Mouse (Mus musculus) ovary, adult 2 months (tissue): Measurements from ENCODE around the gene Hdc. TPM values are rescaled to one million over a fixed set of nuclear protein-coding genes. Genes with fewer than 3 reads are reported as not detected.

ENCODE experiments used
- polyA plus RNA-seq: library from polyadenylated mRNA; depleted of rRNA; stranded (reverse); fragments of >200 nt; gene quantifications from 2 replicates; pipeline ENCODE4 v1.2.3, GENCODE M21; 2012; rRNA removed

Gene Hdc
- 121 and 148 TPM in 2 replicates for polyA plus RNA-seq

DNA sequence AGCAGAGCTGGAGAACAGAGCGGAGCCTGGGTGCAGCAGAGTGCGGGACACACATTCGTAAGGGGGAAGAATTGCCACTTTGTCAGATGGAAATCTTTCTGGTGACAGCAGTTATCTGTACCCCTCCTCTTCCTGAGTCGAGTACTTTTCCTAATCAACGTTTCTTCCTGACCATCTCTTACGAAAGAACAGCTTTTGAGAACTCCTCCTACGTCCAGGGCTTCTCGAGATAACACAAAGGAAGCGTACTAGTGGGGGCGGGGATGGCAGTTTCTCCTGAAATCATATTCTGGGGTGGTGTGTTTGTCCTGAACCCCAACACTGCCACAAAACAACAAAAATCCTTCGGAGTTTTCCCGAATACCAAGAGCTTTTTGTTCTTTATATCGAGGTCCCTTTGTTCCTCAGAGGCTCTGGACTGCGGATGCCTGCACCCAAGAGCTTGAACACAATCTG, at the start of gene Hdc:
Gene Hdc, minus strand, starts transcription at position 51 of the 456 bp plus-strand sequence.

DNA sequence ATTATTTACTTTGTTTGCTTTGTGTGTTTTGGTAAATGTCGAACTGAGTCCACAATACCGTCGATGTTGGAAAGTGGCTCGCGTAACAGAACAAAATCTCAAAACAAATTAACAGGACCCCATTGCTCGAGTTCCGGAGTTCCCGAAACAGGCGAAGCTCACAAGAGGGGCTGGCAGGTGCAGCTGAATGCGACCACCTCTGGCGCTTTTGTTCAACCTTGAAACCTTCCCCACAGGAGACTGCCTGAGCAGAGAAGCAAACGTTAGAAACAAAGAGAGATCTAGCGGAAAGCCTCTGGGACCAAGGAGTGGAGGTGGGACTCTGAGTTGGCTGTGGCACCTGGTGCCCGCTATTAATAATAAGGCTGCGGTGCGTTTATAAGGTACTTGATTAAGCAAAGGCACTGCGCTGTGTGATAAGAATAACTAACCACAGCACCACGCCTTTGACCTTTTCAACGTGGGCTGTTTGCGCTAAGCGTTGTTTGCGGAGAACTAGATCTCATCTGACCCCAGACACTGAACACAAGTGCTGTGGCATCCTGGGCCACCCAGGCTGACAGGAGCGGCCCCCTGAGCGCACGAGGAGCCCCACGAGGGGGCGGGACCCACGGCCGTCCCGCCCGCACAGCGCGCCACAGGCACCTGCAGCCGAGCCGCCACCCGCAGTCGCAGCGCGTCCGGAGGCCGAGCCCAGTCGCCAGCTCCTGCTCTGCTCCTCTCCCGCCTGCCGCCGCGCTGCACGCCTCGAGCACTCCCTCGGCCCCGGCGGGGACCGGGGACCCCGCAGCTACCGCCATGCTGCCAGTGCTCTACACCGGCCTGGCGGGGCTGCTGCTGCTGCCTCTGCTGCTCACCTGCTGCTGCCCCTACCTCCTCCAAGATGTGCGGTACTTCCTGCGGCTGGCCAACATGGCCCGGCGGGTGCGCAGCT, 66.5 kb downstream of the Hdc start, which contains the start of gene Slc27a2:
Gene Slc27a2, plus strand, starts transcription at position 51 of the 934 bp plus-strand sequence.

Other genes with a start within 250 kb of the Hdc start
- gene Atp8b4, start 118.6 kb downstream of the Hdc start, polyA plus RNA-seq = 0.21 and 0.24 TPM in 2 replicates
- 5.1 and 7.7 TPM in 2 replicates for gene Slc27a2, start 66.9 kb downstream of the Hdc start, polyA plus RNA-seq
- gene Gabpb1, start 57.0 kb upstream of the Hdc start, polyA plus RNA-seq = 9.0 and 10.3 TPM in 2 replicates
- gene Usp8, start 88.0 kb upstream of the Hdc start, polyA plus RNA-seq = 17.5 and 19.5 TPM in 2 replicates
- gene Usp50, start 164.2 kb upstream of the Hdc start, polyA plus RNA-seq = 1.6 and 1.9 TPM in 2 replicates